Mouse (Mus musculus) brain, embryonic 14.5 days (tissue): ENCODE measurements around the gene Tfrc.

Experiments used
- CTCF ChIP-seq: fragments of 200-500 bp; IDR thresholded peaks from 2 replicates; pipeline ENCODE4 v1.5.1; 2012; ENCODE audit warnings: inconsistent platforms, mild to moderate bottlenecking, moderate library complexity, borderline replicate concordance; ENCODE audit not compliant: insufficient read depth, insufficient read length; ENCODE audit errors: extremely low read depth
- POLR2A ChIP-seq: fragments of 200-500 bp; IDR thresholded peaks from 2 replicates; pipeline ENCODE4 v1.6.1; 2012; ENCODE audit warnings: mild to moderate bottlenecking, inconsistent platforms, borderline replicate concordance; ENCODE audit not compliant: poor library complexity, insufficient read depth, insufficient read length, severe bottlenecking; ENCODE audit errors: extremely low read depth

DNA sequence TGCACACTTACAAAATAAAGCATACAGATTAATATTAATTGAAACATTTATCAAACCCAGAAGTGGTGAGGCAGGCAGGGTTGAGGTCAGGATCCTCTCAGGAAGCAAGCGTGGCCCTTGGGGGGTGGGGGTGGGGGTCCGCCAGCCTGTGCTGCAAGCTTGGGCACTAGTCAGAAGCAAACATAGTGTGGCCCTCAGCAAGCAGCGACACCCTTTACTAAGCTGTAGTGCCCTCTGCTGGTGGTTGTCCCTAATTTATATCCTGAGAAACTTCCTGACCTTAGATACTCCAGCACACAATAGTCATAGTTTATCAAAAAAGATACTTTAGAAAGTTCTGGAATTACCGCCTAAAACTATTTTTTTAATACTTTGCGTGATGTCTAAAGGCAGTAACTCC lies 73.5 kb downstream of the Tfrc start:
- peak; percentile 70; the same call in 1 of the 2 replicates for TF ChIP-seq CTCF
- TF ChIP-seq POLR2A = no peak
